Mouse (Mus musculus): ENCODE measurements around the gene Ube2r2.

GRCm38 (mm10) chr4:41195328-41195727 lies 59.8 kb downstream of the Ube2r2 start:
- TF ChIP-seq CTCF (IDR thresholded peaks at IDR 0.05; ENCODE audit: extremely low read depth, insufficient read depth, insufficient read length, insufficient replicate concordance) (no peak), POLR2A (IDR thresholded peaks at IDR 0.05; ENCODE audit: low read depth, low read length) (no peak)
